Mouse (Mus musculus) layer of hippocampus, postnatal 14 days (tissue): ENCODE results near the gene Epb42. TPM values are rescaled to one million over a fixed set of nuclear protein-coding genes. Genes with fewer than 3 reads are reported as not detected.

Experiments used
- microRNA-seq, 2 experiments: library from miRNA; unstranded; fragments of <30 nt; microRNA quantifications; one replicate each; pipeline ENCODE4 v1.2.0; 2021
- total RNA-seq, 2 experiments: library from RNA; stranded (reverse); gene quantifications; 2 replicates each; pipeline ENCODE4 v1.2.3; 2021

Epb42 gene
- total RNA-seq, 2 experiments from 2014 or later = not detected

Small RNA genes lying within 50 kb of the gene (microRNA-seq; reads per million reads assigned to microRNA genes)
- gene Gm44325 = 0 to 0.57 reads per million in 2 experiments

Other genes with a start within 250 kb of the Epb42 start
- 10 to 100 TPM; 21.3 to 25.4 TPM for gene Cdan1, start 186.9 kb downstream of the Epb42 start, total RNA-seq
- gene Ttbk2, start 186.5 kb downstream of the Epb42 start, total RNA-seq = 10 to 100 TPM; 55.3 to 59.8 TPM
- gene Ubr1, start 66.4 kb downstream of the Epb42 start, total RNA-seq = 10 to 100 TPM; 40.4 to 42.5 TPM
- 10 to 100 TPM; 18.3 to 27.4 TPM for gene Tmem62, start 60.1 kb downstream of the Epb42 start, total RNA-seq
- gene Ccndbp1, start 28.7 kb downstream of the Epb42 start, total RNA-seq = 10 to 100 TPM; 54.0 to 59.6 TPM
- gene Tgm5, start 48.8 kb upstream of the Epb42 start, total RNA-seq = not detected
- under 1 TPM in 1 of 2 experiments, not detected in 1; 0.17 TPM for gene Tgm7, start 72.7 kb upstream of the Epb42 start, total RNA-seq
- gene Adal, start 103.4 kb upstream of the Epb42 start, total RNA-seq = 10 to 100 TPM; 17.9 to 22.8 TPM
- 10 to 100 TPM in 1 of 2 experiments, 1 to 10 TPM in 1; 8.0 to 10.4 TPM for gene Lcmt2, start 103.6 kb upstream of the Epb42 start, total RNA-seq
- gene Tubgcp4, start 133.6 kb upstream of the Epb42 start, total RNA-seq = 10 to 100 TPM; 35.6 to 36.3 TPM
- gene Zscan29, start 134.1 kb upstream of the Epb42 start, total RNA-seq = 1 to 10 TPM; 7.0 to 7.1 TPM
- 100 to 1,000 TPM; 140 to 152 TPM for gene Trp53bp1, start 234.3 kb upstream of the Epb42 start, total RNA-seq